Mouse (Mus musculus) retina, postnatal 1 day (tissue): ENCODE measurements around the gene Calml4.
"Not testable (repeated sequence)": the region's sequence is repeated elsewhere in the genome, so short reads cannot be mapped to it uniquely, and the experiment has no call there.

Experiments used
- DNase-seq: peaks from one replicate; pipeline ENCODE4 v3.0.0-alpha.2; 2012

Gene Calml4

DNA sequence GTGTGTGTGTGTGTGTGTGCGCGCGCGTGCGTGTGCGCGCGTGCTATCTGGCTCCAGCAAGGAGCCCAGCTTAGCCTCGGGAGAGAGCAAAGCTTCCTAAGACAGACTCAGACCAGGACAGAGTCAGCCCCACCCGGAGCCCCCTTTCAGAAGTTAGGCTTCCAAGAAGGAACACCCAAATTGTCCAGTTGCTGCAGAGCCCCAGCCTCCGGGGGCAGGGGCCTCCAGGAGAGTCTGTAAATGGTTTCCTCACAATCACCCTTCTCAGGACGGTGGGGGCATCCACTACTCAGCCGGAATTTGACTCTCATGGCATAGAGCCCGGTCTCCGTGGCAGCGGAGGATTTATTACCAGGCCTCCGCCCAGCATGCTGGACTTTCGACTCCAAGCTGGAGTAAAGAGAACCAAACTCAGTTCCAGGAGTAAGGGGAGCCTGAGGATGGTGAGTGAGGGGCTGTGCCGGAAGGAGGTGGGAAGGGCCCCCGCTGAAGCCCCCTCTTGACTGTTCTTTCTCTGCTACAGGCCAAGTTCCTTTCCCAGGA, at the start of gene Calml4:
Gene Calml4 (plus strand): TSS at position 362 of the 543 bp plus-strand sequence.
- DNase-seq: peak; percentile 63

- DNase-seq: no peak
Observed at GRCm38 (mm10) chr9:62810095-62810494, 47.8 kb upstream of the Calml4 start.

GRCm38 (mm10) chr9:62810543-62811515, 47.1 kb upstream of the Calml4 start:
- DNase-seq: peak; percentile 56

DNA sequence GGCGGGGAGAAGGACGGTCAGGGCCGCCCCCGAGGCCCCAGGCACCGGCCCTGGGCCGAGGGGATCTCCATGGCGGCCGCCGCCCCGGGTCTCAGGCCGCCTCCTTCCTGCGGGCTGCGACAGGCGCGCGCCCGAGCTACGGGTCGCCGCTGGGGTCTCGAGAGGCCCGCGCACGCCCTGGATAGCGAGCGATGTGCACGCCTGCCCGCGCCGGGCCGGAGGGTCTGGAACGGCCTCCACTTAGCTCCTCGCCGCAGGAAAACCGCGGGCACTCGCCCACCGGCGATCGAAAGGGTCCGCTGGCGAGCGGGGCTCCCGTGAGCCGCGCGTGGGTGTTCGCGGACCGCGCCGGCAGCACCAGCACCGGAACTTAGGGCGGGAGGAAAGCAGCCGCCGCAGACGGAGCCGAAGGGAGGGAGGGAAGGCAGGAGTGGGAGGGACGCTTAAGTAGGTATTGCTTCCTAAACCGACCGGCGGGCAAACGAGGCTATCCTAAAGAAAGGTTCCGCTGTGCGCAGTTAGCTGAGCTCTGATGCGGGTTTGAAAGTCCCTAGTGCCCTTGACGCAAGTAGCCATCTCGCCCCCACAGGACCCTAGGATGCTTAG, 46.3 kb upstream of the Calml4 start, which contains the start of gene Fem1b:
Gene Fem1b (minus strand): TSS at position 419 of the 606 bp plus-strand sequence.
- DNase-seq: peak; percentile 97

GRCm38 (mm10) chr9:62812216-62813049, 45.4 kb upstream of the Calml4 start:
- peak; percentile 76 for DNase-seq

- no peak for DNase-seq
Observed at GRCm38 (mm10) chr9:62814751-62815150, 43.1 kb upstream of the Calml4 start.

DNA sequence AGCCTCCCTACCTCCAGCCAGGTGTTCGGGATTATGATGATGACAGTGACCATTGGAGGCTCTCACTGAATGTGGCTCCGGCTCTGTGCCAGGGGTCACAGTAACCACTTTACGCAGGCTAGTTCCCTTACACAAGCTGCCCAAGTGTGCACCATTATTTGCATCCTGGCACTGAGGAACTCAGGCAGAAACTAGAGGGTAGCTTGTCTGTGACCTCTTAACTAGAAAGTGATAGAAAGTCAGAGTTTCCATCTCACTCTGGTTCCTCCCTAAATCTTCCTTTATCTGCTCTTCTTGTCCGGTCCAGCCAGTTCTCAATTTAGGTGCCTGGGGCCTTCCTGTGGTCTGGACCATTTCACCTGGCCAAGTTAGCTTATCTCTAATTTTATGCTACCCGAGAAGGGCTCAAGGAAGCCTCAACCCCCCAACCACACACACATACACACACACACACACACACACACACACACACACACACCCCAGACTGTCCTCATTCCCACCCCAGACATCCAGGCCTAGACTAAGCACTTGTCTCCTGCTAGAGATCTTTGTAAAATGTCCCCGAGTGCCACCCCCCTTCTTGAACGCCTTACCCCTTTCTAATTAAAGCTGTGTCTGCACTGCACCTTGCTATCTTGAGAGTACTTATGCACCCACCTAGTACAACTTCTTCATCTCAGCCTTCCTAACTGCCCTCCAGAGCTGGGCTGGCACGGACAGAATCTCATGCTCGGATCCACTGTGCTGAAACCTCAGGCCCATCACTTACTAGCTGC, 41.4 kb upstream of the Calml4 start:
- DNase-seq: no peak

DNA sequence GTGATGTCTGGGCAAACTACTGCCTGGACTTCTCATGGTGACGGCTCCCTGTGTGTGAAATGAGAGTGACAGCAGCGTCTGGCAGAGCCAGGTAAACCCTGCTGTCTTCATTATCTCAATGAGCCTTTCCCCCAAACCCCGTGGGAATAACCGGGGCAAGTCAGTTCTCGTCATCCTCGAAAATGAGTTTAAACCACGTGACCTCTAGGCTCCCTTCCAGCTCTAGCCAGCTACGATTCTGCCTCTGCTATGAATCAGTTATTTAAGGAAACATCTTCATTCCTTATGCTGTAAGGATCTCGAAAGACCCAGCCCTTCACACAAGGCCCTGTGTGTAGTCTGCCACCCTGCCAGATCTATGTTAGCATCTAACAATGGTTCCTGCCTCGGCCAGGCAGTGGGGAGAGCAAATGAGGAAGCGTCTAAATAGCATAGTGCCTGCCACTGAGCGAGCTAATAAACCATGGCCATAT, 40.7 kb upstream of the Calml4 start:
- peak; percentile 65 for DNase-seq

- no peak for DNase-seq
Observed at GRCm38 (mm10) chr9:62817828-62818614, 39.9 kb upstream of the Calml4 start.

DNA sequence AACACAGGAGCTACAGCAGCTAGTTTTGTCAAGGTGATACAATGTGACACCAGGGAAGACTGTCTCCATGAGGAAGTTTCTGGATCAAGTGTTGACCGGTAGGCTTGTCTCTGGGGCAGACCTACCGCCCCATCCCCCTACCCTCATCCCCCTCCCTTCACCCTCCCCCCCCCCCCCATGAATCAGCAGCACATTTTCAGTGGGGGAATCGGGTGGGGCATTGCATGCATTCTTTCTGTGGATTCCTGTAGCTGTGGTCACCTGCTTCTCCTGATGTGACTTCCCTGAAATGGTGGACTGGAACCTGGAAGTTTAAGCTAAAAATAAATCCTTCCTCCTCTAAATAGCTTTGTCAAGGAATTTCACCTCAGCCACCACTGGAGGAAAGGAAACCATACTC, 38.4 kb upstream of the Calml4 start:
- no peak for DNase-seq

GRCm38 (mm10) chr9:62819910-62820309, 38.0 kb upstream of the Calml4 start:
- DNase-seq: not testable (repeated sequence)

- no peak for DNase-seq
Observed at GRCm38 (mm10) chr9:62820829-62821228, 37.1 kb upstream of the Calml4 start.

DNA sequence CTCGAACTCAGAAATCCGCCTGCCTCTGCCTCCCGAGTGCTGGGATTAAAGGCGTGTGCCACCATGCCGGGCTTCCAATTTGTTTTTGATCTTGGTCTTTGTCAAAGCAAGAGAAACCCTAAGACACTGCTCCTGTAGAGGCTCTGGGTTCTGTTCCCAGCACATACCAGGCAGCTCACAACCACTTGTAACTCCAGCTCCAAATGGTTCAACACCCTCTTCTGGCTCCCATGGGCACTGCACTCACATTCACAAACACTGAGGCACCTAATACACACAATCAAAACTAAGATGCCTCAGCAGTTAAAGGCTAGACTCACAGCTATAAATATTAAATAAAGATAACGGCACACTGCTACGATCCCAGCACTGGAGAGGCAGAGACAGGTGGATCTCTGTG, 36.1 kb upstream of the Calml4 start:
- no peak for DNase-seq

DNA sequence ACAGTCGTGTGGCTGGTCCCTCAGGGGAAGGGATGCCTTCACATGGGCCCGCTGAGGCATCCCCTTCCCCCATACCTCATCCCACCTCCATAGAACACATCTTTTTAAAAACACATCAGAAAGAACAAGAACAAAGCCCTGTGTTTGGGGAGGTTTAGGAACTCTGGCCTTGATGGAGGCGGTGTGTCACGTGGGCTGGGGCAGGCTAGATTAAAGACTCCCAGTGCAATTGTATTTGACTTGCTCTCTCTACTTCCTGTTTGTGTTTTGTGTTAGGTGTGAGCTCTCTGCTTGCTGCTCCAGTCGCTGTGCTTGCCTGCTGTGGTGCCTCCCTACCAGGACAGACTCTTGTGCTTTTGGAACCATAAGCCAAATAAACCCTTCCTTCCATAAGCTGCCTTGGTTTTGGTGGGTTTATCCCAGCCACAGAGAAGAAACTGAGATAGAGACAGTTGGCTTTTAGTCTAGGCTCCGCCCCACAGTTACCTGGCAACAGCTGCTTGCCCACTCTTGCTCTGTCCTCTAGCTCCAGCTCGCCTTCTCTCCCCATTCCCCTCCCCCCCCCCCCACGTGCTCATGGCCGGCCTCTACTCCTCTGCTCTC, 32.0 kb upstream of the Calml4 start:
- peak; percentile 67 for DNase-seq

DNA sequence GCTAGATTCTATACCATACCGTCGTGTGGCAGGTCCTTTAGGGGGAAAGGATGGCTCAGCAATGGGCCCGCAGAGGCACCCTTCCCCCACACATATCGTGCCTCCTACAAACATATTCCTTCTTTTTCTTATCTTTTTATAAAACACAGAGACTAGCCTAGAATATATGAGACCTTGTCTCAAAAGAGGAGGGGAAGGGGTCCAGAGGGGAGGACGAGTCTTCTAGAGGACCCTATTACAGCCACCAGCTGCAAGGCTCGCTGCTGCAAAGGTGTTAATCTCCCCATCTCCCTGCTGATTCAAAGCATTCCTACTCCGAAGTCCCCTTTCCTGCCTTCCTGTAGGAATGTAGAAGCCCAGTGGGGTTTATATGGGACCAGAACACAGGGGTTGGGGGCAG, 31.4 kb upstream of the Calml4 start:
- no peak for DNase-seq

- peak; percentile 75 for DNase-seq
Observed at GRCm38 (mm10) chr9:62827939-62828652, 29.8 kb upstream of the Calml4 start.

DNA sequence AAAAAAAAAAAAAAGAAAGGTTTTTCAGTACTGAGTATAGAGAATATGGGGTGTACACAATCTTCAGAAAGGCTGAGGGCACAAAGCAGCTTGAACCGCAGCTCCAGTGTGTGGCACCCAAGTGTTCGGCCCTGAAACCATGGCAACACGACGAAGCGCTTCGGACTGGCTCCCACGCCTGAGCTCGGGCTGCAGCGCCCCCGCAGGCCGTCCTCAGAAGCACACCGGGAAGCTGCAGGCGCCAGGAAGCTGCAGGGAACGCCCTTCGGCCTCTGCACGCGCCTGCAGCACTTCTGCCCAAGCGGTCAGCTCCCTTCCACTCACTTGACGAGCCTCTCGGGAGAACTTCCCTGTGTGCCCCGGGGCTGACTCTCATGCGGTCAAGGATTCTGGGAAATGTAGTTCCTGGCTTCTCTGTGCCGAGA, 29.2 kb upstream of the Calml4 start:
- DNase-seq: peak; percentile 98

DNA sequence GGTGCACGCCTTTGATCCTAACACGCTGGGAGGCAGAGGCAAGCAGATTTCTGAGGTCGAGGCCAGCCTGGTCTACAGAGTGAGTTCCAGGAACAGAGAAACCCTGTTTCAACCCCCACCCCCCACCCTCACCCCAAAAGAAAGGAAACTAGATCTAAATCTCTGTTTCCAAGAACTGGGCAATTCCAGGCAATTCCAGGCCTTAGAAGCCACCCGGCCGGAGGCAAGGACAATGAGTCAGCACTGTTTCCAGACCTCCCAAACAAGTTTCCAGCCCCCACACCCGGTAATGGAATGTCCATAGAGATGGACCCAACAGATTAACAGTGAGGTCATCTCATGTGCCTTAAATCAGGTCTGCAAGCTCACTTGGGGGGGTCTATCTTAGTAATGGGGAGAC, 28.0 kb upstream of the Calml4 start:
- no peak for DNase-seq

- no peak for DNase-seq
Observed at GRCm38 (mm10) chr9:62834906-62835305, 23.0 kb upstream of the Calml4 start.
